Mouse (Mus musculus) forebrain, embryonic 13.5 days (tissue): ENCODE results near the gene Tceanc. TPM values are rescaled to one million over a fixed set of nuclear protein-coding genes. Genes with fewer than 3 reads are reported as not detected.

Experiments used
- ATAC-seq: fragments of 200-750 bp; cut with Nextera tagmentation; 2 replicates; pipeline ENCODE4 v1.8.0; 2017
- H3K27ac ChIP-seq: fragments of 300-500 bp; sonication (generic); 2 replicates; pipeline ENCODE4 v1.5.1; 2015; ENCODE audit warnings: inconsistent platforms, mild to moderate bottlenecking, moderate library complexity
- H3K27me3 ChIP-seq: fragments of 300-500 bp; sonication (generic); 2 replicates; pipeline ENCODE4 v1.6.1; 2015; ENCODE audit warnings: mild to moderate bottlenecking, inconsistent platforms
- H3K36me3 ChIP-seq: fragments of 300-500 bp; sonication (generic); 2 replicates; pipeline ENCODE4 v1.6.1; 2015; ENCODE audit warnings: mild to moderate bottlenecking, inconsistent platforms; ENCODE audit not compliant: poor library complexity, severe bottlenecking
- H3K4me1 ChIP-seq: fragments of 300-500 bp; sonication (generic); 2 replicates; pipeline ENCODE4 v1.6.1; 2015; ENCODE audit warnings: inconsistent platforms
- H3K4me2 ChIP-seq: fragments of 300-500 bp; sonication (generic); 2 replicates; pipeline ENCODE4 v1.6.1; 2015; ENCODE audit warnings: inconsistent platforms, mild to moderate bottlenecking, moderate library complexity
- H3K4me3 ChIP-seq: fragments of 300-500 bp; sonication (generic); 2 replicates; pipeline ENCODE4 v1.5.1; 2015; ENCODE audit warnings: mild to moderate bottlenecking, inconsistent platforms
- H3K9ac ChIP-seq: fragments of 300-500 bp; sonication (generic); 2 replicates; pipeline ENCODE4 v1.6.1; 2015; ENCODE audit warnings: mild to moderate bottlenecking, inconsistent platforms
- H3K9me3 ChIP-seq: fragments of 300-500 bp; sonication (generic); replicated peaks from 2 replicates; pipeline ENCODE4 v1.6.1; 2016; ENCODE audit warnings: inconsistent platforms
- WGBS: fragments of 180-500 bp; shearing (Covaris S2); methylation state at CpG from one replicate; pipeline ENCODE4 v1.1.7; 2015; 5-methylcytosine and 5-hydroxymethylcytosine counted together
- polyA plus RNA-seq: library from polyadenylated mRNA; unstranded; fragments of >200 nt; fragmentation: Nextera tagmentation; extraction: Ambion mirVana; gene quantifications from 2 replicates; pipeline ENCODE4 v1.2.1, GENCODE M21; 2015

Tceanc gene
- 9.6 and 10.7 TPM in 2 replicates for polyA plus RNA-seq

DNA sequence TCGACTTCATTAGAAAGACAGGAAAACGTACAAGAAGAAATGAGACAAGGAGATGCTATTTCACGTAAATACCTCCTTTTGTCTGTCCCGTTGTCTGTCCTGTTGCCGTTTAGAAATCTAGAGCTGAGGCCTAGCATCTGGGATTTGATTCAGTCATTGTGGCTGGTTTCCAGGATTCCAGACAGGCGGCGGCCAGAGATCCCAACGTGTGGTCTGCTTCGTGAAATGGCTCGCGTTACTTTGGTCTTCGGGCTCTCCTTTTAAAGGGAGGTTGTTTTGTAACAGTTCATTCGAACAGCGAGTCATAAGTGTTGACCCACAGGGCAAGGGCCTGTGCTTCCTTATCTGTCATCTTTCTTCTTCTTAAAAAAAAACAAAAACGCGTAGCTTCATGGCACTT, at the start of gene Tceanc:
Gene Tceanc, minus strand, starts transcription at position 223 of the 400 bp plus-strand sequence.
- H3K4me1 ChIP-seq = no peaks in the 10 kb centered on the region
- no peak within 1 kb of the TSS for H3K4me3 ChIP-seq
- H3K27me3 ChIP-seq = peaks cover 14% of the 10 kb centered on the region; the same call in 1 of the 2 replicates
- no peak within 1 kb of the TSS for H3K27ac ChIP-seq
- WGBS = 75% methylated on average over 16 of the region's 16 CpGs
- no peaks in the 10 kb centered on the region for H3K9me3 ChIP-seq
- no peak within 1 kb of the TSS for H3K4me2 ChIP-seq
- H3K36me3 ChIP-seq = no peaks in the 10 kb centered on the region
- H3K9ac ChIP-seq = no peak within 1 kb of the TSS
- ATAC-seq = no peak

- H3K27ac ChIP-seq = no peak overlapping the region
- H3K4me3 ChIP-seq = no peak overlapping the region
- no peak overlapping the region for H3K9ac ChIP-seq
- no peaks in the 10 kb centered on the region for H3K9me3 ChIP-seq
- H3K4me1 ChIP-seq = no peaks in the 10 kb centered on the region
- 90% methylated on average over 6 of the region's 6 CpGs for WGBS
- no peaks in the 10 kb centered on the region for H3K27me3 ChIP-seq
- H3K4me2 ChIP-seq = no peak overlapping the region
- no peaks in the 10 kb centered on the region for H3K36me3 ChIP-seq
- ATAC-seq = no peak
Measured at GRCm38 (mm10) chrX:166565983-166566382, 47.6 kb upstream of the Tceanc start.

GRCm38 (mm10) chrX:166565401-166565800, 47.0 kb upstream of the Tceanc start:
- H3K27me3 ChIP-seq = no peaks in the 10 kb centered on the region
- no peak overlapping the region for H3K9ac ChIP-seq
- no peak overlapping the region for H3K4me3 ChIP-seq
- H3K36me3 ChIP-seq = no peaks in the 10 kb centered on the region
- H3K9me3 ChIP-seq = no peaks in the 10 kb centered on the region
- ATAC-seq = no peak
- H3K4me2 ChIP-seq = no peak overlapping the region
- no peak overlapping the region for H3K27ac ChIP-seq
- H3K4me1 ChIP-seq = no peaks in the 10 kb centered on the region
- whole genome bisulfite sequencing = 76% methylated on average over 5 of the region's 5 CpGs

GRCm38 (mm10) chrX:166564900-166565299, 46.5 kb upstream of the Tceanc start:
- WGBS = 79% methylated on average over 5 of the region's 5 CpGs
- Histone ChIP-seq H3K27me3 (no peaks in the 10 kb centered on the region), H3K4me1 (no peaks in the 10 kb centered on the region), H3K36me3 (no peaks in the 10 kb centered on the region), H3K9ac (no peak overlapping the region), H3K4me3 (no peak overlapping the region), H3K4me2 (no peak overlapping the region), H3K9me3 (no peaks in the 10 kb centered on the region), H3K27ac (no peak overlapping the region)
- ATAC-seq = no peak

GRCm38 (mm10) chrX:166559333-166559732, 41.0 kb upstream of the Tceanc start:
- Histone ChIP-seq H3K36me3 (no peaks in the 10 kb centered on the region), H3K27ac (no peak overlapping the region), H3K4me2 (no peak overlapping the region), H3K9me3 (no peaks in the 10 kb centered on the region), H3K4me3 (no peak overlapping the region), H3K9ac (no peak overlapping the region), H3K4me1 (no peaks in the 10 kb centered on the region), H3K27me3 (no peaks in the 10 kb centered on the region)
- no peak for ATAC-seq
- 50% methylated on average over 3 of the region's 3 CpGs for WGBS

GRCm38 (mm10) chrX:166552355-166552754, 34.0 kb upstream of the Tceanc start:
- Histone ChIP-seq H3K36me3 (no peaks in the 10 kb centered on the region), H3K27ac (no peak overlapping the region), H3K9ac (no peak overlapping the region), H3K27me3 (no peaks in the 10 kb centered on the region), H3K4me3 (no peak overlapping the region), H3K4me2 (no peak overlapping the region), H3K4me1 (no peaks in the 10 kb centered on the region), H3K9me3 (no peaks in the 10 kb centered on the region)
- no peak for ATAC-seq
- WGBS = 82% methylated on average over 7 of the region's 7 CpGs

DNA sequence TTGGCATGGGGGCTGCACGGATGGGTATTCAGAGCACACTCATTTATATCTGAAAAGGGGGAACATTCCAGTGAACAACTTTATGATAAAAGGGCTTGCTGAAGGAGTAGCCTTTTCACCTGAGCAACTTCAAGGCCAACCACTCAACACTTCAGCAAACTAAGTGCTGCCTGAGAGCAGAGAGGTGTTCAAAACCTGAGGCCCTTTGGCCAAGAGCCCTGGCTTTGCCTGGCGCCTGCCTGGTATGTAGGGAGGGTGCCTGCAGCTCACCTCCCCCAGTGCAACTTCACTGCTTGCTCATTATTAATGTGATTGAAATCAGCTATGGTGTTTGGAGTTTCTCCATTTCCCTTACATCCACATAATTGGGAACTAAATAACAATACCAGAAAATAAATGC, 28.1 kb upstream of the Tceanc start:
- no peak for ATAC-seq
- no peaks in the 10 kb centered on the region for H3K4me1 ChIP-seq
- H3K4me3 ChIP-seq = no peak overlapping the region
- no peak overlapping the region for H3K4me2 ChIP-seq
- H3K27ac ChIP-seq = no peak overlapping the region
- 74% methylated on average over 2 of the region's 2 CpGs for WGBS
- H3K9me3 ChIP-seq = no peaks in the 10 kb centered on the region
- no peaks in the 10 kb centered on the region for H3K36me3 ChIP-seq
- H3K27me3 ChIP-seq = no peaks in the 10 kb centered on the region
- no peak overlapping the region for H3K9ac ChIP-seq

DNA sequence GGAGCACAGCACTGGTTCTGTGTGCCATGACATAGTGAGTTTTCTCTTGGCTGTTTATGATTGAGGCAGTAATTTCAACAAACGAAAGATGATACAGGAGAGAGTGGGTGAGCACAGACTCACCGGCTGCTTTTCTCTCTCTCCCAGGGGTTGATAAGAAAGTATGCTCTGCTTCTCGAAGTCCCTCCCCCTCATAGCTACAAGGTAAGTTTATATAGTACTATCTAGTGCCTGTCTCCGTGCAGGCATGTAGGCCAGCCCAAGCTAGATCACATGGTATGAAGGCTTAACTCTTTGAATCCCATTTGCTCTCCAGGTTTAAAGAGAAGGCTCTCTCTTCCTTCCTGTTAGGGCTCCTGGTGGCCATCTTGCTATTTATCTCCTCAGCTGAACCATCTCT, 16.8 kb upstream of the Tceanc start:
- Histone ChIP-seq H3K36me3 (no peaks in the 10 kb centered on the region), H3K4me3 (no peak overlapping the region), H3K9ac (no peak overlapping the region), H3K27me3 (no peaks in the 10 kb centered on the region; the same call in 1 of the 2 replicates), H3K9me3 (no peaks in the 10 kb centered on the region), H3K4me1 (no peaks in the 10 kb centered on the region), H3K27ac (no peak overlapping the region), H3K4me2 (no peak overlapping the region)
- ATAC-seq = no peak
- 65% methylated on average over 4 of the region's 4 CpGs for WGBS

- H3K27ac ChIP-seq = no peak overlapping the region
- no peaks in the 10 kb centered on the region for H3K9me3 ChIP-seq
- H3K36me3 ChIP-seq = no peaks in the 10 kb centered on the region
- H3K9ac ChIP-seq = no peak overlapping the region
- no peak for ATAC-seq
- no peaks in the 10 kb centered on the region for H3K4me1 ChIP-seq
- H3K4me2 ChIP-seq = no peak overlapping the region
- no peak overlapping the region for H3K4me3 ChIP-seq
- 86% methylated on average over 4 of the region's 4 CpGs for WGBS
- no peaks in the 10 kb centered on the region; the same call in 1 of the 2 replicates for H3K27me3 ChIP-seq
Measured at GRCm38 (mm10) chrX:166533432-166533831, 15.1 kb upstream of the Tceanc start.

DNA sequence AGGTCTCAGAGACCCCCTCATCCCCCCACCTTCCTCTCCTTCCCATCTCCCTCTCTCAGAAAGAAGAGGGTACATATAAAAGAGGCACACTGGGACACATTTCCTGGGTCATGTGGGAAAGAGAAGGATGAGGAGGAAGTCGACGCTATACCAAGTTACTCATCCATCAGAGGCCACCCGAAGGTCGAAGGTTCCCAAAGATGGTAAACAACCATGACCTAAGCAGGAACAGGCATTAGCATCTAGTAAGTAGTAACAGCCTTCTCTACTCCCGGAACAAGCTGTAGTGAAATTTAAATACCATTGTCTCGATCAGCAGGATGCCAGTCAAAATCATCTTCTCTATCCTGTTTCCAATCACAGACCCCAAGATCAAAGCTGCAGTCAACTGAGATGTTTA, 13.3 kb upstream of the Tceanc start:
- no peaks in the 10 kb centered on the region; the same call in 1 of the 2 replicates for H3K27me3 ChIP-seq
- no peaks in the 10 kb centered on the region for H3K9me3 ChIP-seq
- H3K4me2 ChIP-seq = no peak overlapping the region
- H3K4me1 ChIP-seq = no peaks in the 10 kb centered on the region
- no peaks in the 10 kb centered on the region for H3K36me3 ChIP-seq
- no peak overlapping the region for H3K9ac ChIP-seq
- ATAC-seq = no peak
- no peak overlapping the region for H3K27ac ChIP-seq
- 43% methylated on average over 6 of the region's 6 CpGs for WGBS
- no peak overlapping the region for H3K4me3 ChIP-seq

- WGBS = 87% methylated on average over 3 of the region's 3 CpGs
- ATAC-seq = no peak
Measured at GRCm38 (mm10) chrX:166528126-166528525, 9.8 kb upstream of the Tceanc start.

DNA sequence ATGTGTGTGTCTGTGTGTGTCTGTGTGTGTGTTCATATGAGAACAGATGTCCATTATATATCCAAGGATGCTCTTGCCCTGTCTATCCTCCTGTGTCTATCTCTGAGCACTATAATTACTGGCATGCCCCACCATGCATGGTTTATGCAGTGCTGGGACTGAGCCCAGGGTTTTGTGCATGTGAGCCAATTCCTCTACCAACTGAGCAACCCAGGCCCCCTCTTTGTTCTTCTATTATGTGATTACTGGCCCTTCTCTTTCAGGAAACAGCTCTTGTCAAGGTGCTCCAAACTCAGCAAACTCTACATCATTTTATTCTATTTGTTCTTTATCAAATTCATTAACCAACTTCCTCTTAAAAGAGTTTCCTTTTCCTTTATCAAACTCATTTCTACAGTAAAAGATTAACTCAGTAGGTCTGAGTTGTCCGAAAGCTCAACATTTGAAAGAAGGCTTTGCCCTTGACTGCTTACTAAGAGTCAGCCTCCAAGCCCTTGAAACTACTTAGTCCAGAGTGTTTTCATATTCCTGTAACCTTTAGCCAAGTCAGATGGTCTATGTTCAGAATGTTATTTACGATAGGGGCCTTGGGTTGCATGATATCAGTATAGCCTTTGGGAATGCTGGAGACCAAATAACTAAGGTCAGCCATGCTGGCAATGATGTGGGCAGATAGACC, 7.4 kb upstream of the Tceanc start:
- 88% methylated on average over 2 of the region's 2 CpGs for WGBS
- Histone ChIP-seq H3K4me1 (no peaks in the 10 kb centered on the region), H3K27ac (no peak overlapping the region), H3K4me3 (no peak overlapping the region), H3K4me2 (no peak overlapping the region), H3K9me3 (no peaks in the 10 kb centered on the region), H3K27me3 (no peaks in the 10 kb centered on the region; the same call in 1 of the 2 replicates), H3K9ac (no peak overlapping the region), H3K36me3 (no peaks in the 10 kb centered on the region)
- ATAC-seq = no peak

More at GRCm38 (mm10) chrX:166528126-166528525, 9.8 kb upstream of the Tceanc start:
- no peaks in the 10 kb centered on the region for H3K9me3 ChIP-seq
- no peak overlapping the region for H3K4me2 ChIP-seq
- no peaks in the 10 kb centered on the region for H3K4me1 ChIP-seq
- no peaks in the 10 kb centered on the region; the same call in 1 of the 2 replicates for H3K27me3 ChIP-seq
- no peaks in the 10 kb centered on the region for H3K36me3 ChIP-seq
- no peak overlapping the region for H3K9ac ChIP-seq
- no peak overlapping the region for H3K4me3 ChIP-seq
- H3K27ac ChIP-seq = no peak overlapping the region

- H3K27ac ChIP-seq = no peak overlapping the region
- no peaks in the 10 kb centered on the region for H3K9me3 ChIP-seq
- no peaks in the 10 kb centered on the region for H3K4me1 ChIP-seq
- no peaks in the 10 kb centered on the region for H3K36me3 ChIP-seq
- WGBS = 78% methylated on average over 5 of the region's 5 CpGs
- no peak overlapping the region for H3K4me3 ChIP-seq
- H3K9ac ChIP-seq = no peak overlapping the region
- H3K27me3 ChIP-seq = peaks cover 11% of the 10 kb centered on the region; the same call in 1 of the 2 replicates
- H3K4me2 ChIP-seq = no peak overlapping the region
- ATAC-seq = no peak
Measured at GRCm38 (mm10) chrX:166520782-166521181, 2.4 kb upstream of the Tceanc start.
